Mouse (Mus musculus): ENCODE measurements at regions not wholly inside any gene's neighbourhood (a gene's known extent, or its start where the extent isn't known, plus 50 kb on each side); places are given as distances from the start of the nearest gene placed in this dataset.

DNA sequence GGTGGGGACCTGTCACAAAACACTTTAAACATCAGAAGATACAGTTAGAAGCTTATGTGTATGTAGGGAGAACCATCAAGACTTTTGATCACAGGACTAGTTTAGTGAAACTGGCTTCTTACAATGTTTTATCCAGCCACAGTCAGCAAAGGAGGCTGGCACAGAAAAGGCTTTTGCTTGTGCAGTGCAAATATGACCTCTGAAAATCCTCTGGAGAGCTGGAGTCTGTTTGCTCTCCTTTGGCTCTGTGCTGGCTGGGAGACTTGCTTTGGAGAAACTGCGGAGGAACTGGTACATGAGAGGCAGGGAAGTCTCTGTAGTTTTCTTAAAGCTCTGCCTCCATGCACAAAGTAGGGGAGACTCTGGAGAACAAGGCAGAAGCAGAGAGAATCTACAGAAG is 497.2 kb upstream of the Pdzrn3 start:
- DNase-seq, result no peak

DNA sequence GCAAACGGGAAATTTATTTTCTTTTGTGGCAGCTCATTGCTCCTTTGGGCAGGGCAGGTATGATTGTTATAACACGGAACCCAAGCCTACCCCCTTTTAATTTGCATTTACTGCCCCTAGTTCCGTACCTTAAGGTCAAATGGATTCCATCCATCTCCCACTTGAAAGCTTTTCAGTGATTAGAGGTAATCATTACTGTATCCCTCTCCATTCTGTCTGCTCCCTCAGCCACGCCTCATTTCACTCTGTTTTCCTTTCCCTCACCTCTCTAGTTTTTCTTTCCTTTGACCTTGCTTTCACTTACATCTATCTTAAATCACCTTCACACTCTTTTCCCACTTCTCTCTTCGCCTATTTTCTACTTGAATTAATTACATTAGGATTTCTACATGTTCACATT is 481.2 kb upstream of the Pdzrn3 start:
- DNase-seq, result no peak

- no peak for DNase-seq
Observed at GRCm38 (mm10) chr6:101840695-101841094, 463.0 kb upstream of the Pdzrn3 start.

GRCm38 (mm10) chr6:101837563-101837962 is 459.9 kb upstream of the Pdzrn3 start:
- DNase-seq, result peak; percentile 27

DNA sequence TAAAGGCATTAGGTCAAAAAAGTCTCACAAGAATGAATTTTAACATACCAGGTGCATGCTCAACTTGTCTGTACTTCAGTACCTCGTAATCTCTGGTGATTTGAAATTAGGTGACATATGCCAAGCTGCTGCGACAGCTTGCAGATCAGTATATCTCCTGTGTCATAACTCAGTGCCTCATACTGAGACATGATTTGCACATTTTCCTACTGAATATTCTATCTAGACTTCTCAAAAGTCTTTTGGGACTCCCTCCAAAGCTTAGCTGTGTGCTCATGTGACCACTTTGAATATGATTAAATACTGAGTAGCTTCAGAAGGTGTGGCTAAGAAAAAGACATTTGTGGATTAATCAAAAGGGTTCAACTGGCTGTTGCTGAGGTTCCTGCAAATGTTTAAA is 416.3 kb upstream of the Pdzrn3 start:
- DNase-seq, result no peak

DNA sequence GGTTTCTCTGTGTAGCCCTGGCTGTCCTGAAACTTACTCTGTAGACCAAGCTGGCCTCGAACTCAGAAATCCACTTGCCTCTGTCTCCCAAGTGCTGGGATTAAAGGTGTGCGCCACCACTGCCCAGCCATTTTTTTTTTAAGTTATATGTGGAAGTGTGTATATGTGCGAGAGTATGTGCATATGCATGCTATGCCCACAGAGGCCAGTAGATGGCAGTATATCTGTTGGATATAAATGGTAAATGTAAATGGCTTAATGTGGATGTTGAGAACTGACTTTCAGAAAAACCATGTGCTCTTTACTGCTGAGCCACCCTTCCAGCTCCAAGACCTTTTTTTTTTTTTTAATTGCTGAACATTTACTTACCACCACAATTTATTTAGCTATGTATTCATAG is 400.2 kb upstream of the Pdzrn3 start:
- no peak for DNase-seq

DNA sequence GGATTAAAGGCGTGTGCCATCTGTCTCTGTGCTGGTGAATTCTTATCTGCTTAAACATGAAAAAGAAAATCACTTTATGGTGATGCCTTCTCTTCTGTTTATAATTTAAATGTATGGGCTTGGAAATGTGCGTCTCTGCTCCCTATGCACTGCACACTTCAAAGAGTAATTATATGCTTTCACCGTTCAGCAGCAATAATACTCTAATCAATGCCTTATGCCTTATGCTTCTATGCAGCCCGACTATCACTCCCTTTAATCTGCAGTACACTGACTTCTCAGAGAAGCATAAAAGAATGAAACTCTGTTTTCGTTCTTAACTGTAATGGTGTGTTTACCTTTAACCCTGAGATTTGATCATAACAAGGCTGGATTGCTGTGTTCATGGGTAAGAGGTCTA is 395.5 kb upstream of the Pdzrn3 start:
- DNase-seq, result no peak

GRCm38 (mm10) chr6:101735107-101735506 is 357.4 kb upstream of the Pdzrn3 start:
- DNase-seq, result no peak

DNA sequence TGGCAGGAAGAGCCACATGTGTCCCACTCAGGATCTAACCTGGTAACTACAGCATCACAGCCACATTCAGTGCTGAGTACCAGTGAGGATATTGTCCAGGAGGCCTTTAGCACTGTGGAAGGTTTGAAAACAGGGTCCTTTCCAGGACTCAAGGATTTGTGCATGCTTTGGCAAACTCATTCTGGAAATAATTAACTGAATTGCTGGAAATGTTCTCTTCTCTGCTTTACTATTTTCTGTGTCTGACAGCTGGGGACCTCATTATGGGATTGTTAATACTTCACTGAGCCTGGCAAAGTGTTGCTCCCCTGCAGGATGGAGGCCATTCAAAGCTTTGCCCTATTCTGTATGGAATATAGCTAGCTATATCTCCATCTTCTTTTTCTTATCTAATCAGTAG is 342.8 kb upstream of the Pdzrn3 start:
- no peak for DNase-seq

DNA sequence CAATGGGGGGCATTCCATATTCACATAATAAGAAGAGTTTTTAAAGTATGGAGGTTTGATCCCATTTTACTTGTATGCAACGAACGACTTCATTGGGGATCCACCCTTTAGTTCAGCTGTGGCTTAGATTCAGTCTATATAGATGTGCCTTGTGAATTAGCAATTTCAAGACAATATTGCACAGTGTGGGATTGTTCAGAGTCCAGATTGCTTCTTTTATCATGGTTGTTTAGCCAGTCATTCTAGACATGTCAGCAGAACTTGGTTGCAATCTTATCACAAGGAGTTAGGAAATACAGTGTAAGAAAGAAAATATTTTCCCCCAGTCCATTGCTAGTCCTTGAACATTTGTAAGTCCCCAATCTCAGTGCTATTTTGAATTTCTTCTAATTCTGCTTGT is 312.0 kb upstream of the Pdzrn3 start:
- DNase-seq, result no peak

DNA sequence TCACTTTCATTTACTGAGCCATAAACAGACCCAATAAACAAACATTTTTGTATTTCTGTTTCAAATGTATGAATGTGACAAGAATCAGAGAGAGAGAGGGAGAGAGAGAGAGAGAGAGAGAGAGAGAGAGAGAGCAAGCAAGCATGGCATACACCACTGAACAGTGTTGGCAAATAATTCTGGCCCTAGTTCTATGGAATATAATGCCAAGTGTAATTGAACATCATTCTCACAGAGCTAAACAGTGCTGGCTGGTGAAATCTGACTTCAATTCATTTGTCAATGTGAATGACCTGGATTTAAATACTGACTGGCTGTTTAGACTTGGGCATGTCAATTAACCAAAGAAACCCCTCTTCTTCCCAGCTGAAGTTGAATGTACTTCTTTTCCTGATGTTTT is 308.9 kb upstream of the Pdzrn3 start:
- no peak for DNase-seq

DNA sequence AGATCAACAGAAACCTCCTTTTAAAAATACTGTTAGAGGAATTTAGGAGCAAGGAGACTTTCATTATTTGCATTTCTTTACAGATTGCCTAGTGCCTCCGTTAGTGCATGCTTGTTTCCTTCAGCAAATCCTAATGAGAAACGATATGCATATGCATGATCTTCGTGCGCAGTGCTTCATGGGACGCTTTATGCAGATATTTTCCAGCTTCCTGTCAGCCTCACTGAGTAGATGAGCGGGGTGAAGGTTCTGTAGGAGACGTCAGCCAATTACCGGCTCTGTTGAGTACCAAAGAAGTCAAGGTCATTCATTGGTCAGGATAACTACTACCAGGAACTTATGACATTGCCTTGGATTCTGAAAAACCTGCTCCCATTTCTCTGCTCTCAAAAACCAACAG is 308.0 kb upstream of the Pdzrn3 start:
- no peak for DNase-seq

DNA sequence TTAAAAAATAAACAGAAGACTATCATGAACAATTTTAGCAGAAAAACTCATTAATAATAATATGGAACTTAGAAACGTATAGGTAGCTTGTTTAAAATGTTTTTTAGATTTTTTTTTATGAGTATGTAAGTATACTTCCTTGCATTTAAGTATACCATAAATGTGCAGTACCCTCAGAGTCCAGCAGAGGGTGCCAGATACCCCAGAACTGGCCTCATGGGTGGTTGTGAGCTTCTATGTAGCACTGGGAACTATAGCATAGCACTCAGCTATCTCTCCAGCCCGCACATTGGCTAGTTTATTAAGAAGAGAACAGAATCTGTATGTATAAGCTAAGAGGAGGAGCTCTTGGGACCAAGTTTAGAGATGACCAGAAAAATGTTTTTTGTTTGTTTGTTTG is 306.7 kb upstream of the Pdzrn3 start:
- no peak for DNase-seq

DNA sequence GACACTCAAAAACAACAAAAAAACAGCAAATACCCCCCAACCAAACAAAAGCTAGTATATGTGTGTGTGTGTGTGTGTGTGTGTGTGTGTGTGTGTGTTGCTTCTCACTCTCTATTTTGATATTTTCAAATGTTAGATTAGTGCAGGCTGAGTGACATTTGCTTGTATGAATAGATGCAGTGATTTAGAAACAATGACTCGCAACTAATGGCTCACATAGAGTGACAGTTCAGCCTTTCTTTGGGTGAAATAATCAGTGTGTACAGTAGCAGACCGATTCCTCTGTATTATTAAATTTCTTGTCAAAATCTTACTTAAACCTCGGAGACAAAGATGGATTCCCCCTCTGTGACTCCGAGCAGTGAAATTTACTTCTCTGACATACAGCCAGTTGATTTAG is 297.1 kb upstream of the Pdzrn3 start:
- DNase-seq, result no peak

DNA sequence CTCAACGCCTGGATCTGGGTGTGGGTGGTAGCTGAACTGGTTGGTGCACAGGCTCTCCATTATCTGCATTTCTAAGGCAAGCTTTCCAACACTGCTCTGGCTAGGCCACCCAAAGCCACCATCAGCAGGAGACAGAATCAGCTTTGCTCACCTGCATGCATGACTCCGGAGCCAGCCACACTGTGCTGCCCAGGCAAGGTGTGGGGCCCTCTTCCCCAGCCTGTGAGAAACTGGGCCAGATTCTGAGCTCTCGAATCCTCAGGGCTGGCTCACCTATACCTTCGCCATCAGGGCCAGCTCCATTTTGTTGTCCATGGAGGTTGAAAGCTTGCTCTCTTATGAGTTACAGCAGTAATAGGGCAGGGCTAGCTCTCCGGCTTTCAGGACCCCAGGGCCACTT is 293.1 kb upstream of the Pdzrn3 start:
- DNase-seq, result no peak

DNA sequence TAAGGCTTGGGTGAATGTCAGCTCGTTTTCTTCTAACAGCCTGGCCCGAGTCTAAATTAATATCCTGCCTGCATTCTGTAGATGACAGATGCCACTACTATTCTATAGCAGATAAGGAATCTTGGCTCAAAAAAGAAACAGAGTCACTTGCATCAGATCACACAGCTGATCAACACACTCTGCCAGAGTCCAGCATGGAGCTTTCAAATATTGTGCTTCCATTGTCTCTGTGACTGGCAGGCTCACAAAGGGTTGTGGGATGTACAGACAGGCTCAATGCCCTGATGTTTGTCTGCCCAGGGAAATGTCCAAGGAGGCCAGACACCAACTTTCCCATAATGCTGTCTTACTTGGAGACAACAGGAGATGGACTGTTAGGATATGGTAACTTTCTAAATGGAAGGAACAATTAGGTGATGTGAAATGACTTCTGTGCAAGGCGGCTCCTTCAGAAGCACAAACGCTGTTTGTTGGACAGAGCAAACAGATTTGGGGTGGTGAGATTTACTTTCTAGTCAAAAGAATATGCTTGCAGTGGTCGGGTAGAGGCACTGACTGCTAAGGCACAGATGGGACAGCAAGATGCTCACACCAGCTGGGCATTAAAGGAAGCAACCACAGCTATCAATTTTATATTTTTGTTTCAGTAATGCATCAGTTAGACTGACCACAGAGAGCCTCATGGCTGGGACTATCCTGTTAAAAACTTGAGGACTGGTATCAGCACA is 291.6 kb upstream of the Pdzrn3 start:
- DNase-seq, result no peak

DNA sequence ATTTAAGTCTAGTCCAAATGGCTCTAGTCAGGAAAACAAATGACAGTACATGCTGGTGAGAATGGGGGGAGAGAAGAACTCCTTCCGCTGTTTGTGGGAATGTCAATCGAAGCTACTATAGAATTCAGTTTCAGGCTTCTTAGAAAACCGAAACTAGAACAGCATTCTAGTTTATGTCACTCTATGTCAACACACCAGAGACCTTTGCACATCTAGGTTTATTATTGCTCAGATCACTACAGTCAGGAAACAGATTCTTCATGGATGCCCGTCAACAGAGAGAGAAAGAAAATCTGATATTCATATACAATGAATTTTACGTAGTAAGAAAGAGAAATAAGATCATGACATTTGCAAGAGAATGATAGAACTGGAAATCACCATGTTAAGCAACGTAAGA is 276.7 kb upstream of the Pdzrn3 start:
- no peak for DNase-seq

DNA sequence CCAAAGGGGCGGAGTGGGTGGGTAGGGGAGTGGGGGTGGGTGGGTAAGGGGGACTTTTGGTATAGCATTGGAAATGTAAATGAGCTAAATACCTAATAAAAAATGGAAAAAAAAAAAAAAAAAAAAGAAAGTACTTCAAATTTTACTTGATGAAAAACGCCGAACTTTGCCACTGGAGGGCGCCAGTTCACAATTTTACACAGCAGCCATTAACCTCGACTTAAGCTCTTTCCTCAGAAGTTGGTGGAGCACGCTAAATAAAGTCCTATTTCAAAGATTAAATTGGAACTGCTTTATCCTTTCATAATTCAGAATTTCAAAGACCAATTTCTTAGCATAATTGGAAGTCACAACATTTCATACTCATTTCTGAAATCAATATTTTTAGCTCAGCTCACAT is 272.7 kb upstream of the Pdzrn3 start:
- DNase-seq, result peak; percentile 59

DNA sequence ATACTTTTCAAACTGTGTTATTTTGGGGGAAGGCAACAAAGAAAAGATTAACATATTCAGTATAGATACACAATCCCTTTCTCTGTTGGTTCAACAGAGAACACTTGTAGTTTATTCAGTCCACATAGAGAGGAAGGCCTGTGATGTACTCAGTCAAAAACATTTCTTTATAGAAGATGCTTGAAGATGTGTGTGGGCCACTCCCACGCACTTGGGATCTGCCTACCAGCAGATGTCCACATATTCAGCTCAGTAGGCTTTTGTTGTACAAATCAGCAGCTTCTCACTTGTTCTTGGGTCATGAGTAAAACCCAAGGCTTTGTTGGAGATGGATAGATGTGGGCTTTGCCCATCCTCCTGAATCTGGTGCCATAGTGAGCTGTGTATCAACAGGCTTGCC is 239.6 kb upstream of the Pdzrn3 start:
- DNase-seq, result no peak

DNA sequence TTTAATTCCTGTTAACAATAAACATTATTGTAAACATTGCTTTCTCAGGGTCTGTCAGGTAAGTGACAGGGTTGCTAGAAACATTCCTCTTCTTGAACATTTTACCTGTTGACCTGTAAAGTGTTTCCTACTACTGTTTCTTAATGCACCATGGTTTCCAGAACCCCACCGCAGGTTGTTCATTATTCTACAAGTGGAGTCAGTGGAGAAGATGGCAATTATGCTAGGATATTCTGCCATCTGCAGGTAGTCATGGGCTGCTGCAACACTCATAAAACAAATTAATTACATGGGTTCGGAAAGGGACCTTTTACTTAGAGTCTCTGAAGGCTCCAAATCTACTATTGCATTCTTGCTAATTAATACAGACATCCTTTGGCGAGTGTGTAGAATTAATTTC is 239.1 kb upstream of the Pdzrn3 start:
- no peak for DNase-seq

- no peak for DNase-seq
Observed at GRCm38 (mm10) chr6:101609015-101609414, 231.3 kb upstream of the Pdzrn3 start.

DNA sequence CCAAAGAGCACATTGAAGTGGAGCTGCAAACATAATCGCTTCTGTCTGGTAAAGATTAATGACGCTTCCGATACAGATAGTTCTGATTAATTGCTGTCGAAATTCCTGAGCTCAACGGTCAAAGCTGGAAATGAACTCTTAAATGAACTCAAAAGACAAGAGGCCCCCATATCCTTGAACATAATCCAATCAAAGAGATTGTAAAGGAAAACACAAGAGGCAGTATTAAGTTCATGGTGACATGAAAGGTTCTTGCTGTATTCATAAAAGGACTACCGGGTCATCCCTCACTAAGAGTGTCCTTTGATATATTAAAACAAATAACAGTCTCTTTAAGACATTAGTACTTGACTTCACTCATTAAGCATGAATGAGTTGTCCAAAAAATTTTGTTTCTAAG is 225.4 kb upstream of the Pdzrn3 start:
- no peak for DNase-seq

- no peak for DNase-seq
Observed at GRCm38 (mm10) chr6:101596995-101597394, 219.3 kb upstream of the Pdzrn3 start.

DNA sequence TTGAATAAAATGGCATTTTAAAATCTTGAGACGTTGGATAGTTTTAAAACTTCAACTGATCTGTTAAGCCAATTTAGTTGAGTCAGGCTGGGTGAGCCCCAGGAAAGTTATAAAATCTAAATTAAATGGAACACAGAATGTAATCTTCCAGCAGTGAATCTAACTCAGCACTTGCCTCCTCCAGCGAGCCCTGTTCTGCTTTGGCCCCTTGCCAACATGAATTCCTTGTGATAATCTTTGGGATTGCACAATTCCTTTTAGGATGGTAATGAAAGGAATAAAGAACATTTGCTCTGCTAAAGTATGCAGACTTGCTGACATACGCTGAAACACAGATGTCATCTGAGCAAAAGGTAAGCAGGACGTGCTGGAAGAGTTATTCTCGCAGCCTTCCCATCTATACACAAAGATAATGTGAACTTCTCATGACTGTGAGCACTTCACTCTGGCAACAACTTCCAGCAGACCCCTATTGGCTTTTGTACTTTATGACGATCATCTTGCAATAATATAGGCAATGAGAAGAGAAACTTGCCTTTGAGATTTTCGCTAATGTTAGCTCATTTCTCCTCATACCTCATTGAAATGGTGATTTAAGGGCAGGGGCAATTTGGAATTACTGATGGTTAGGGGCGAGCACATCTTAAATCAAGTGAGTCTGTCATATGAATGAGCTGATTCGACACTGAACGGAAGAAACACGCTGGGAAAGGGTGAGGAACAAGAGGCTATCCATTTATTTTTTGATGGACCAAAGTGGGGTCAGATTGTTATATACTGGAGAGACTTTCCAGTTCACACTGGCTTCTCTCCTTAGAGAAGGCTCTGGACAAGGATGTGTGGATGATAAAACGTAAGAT is 216.3 kb upstream of the Pdzrn3 start:
- DNase-seq, result peak; percentile 18
